Mouse (Mus musculus) liver, postnatal 0 days (tissue): Measurements from ENCODE around the gene Nt5c3.

Experiments used
- CTCF ChIP-seq: sonication (generic); IDR thresholded peaks from 2 replicates; pipeline ENCODE4 v1.5.1; 2016; ENCODE audit warnings: antibody characterized with exemption, low read depth
- EP300 ChIP-seq: IDR thresholded peaks from 2 replicates; pipeline ENCODE4 v1.6.1; 2016; ENCODE audit warnings: antibody characterized with exemption, low read depth, mild to moderate bottlenecking

- TF ChIP-seq EP300 = peak; percentile 30; the same call in 1 of the 2 replicates
- 0 out of 2 replicates have a peak, but pooled peaks have one; percentile 7 for TF ChIP-seq CTCF
These were observed 17.4 kb downstream of the Nt5c3 start for GRCm38 (mm10) chr6:56906121-56906846.
